Mouse (Mus musculus) G1E (cell line): Measurements from ENCODE around the gene Prpf4.

Experiments
- CTCF ChIP-seq: IDR thresholded peaks from 2 replicates; pipeline ENCODE4 v1.5.1; 2012; ENCODE audit warnings: low read depth, low read length, inconsistent platforms, mixed read lengths
- POLR2AphosphoS5 ChIP-seq: IDR thresholded peaks from 2 replicates; pipeline ENCODE4 v1.6.1; 2012; ENCODE audit warnings: low read depth, low read length, inconsistent platforms; ENCODE audit not compliant: insufficient replicate concordance

DNA sequence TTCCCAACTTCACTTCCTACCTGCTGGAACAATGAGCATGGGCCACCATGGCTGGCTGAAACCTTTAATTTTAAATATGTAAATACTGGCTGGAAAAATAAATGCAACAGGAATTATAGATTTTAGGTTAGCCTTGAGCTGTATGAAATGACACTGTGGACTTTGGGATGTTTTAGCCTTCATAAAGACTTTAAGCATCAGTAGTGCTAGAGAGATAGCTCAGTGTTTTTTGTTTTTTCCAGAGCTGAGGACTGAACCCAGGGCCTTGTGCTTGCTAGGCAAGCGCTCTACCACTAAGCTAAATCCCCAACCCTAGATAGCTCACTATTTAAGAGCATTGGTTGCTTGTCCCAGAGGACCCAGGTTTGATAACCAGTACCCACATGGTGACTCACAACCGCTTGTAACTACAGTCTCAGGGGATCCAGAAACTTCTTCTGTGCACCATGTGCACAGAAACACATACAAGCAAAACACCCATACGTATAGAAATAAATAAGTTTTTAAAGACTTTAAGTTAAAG lies 28.7 kb downstream of the Prpf4 start:
- TF ChIP-seq POLR2AphosphoS5 (no peak), CTCF (no peak)
